Mouse (Mus musculus) erythroblast, embryonic 14.5 days (primary cell): Measurements from ENCODE around the gene Bmp2k.

Experiments used
- GATA1 ChIP-seq: IDR thresholded peaks from 2 replicates; pipeline ENCODE4 v1.6.1; 2012; ENCODE audit warnings: low read length, inconsistent platforms, mixed read lengths
- TAL1 ChIP-seq: IDR thresholded peaks from 3 replicates; pipeline ENCODE4 v1.6.1; 2012; ENCODE audit warnings: low read length, inconsistent platforms, mixed read lengths

DNA sequence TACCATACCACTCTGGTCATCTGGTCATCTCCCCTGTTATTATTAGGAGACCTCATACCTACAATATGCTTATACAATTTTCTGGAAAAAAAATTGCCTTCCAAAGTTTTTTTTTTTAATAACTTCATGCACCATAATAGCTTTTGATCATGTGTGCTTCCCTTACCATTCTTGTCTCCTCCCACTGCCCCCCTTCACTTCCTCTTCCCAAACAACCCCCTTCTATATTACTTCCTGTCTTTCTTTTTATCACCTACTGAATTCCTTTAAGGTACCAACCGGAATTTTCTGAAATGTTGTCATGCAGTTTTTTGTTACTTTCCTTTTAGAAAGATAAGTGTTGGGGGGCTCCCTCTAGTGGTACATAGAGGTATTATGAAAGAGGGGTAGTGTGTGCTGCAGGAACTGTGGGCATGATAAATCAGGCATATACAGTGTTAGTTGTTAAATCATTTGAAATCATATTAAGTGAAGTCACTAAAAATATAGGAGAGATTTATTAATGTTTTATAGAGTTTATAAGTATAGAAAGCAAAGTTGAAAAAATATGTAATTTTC lies 58.1 kb downstream of the Bmp2k start:
- TF ChIP-seq TAL1 = no peak
- TF ChIP-seq GATA1 = no peak
